In the genomic region with DNA sequence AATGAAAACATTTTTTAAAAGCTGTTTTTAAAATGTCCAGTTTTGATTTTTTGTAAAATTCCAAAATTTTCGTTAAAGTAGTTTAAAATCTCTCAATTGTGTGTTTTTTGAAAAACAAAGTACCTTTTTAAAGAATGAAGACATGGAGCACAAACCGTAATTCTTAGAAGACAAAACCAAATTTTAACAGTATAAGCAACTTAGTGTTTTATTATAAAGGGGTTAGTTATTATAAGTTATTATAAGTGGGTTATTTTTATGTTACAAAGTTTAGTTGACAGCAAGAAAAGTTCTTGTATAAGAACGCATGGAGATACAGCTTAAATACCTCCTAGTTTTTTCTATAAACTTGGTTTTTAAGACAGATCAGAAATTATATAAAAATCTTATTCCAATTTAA, we compare ENCODE assay signal across 8 mouse cellular contexts. TPM values are rescaled to one million over a fixed set of nuclear protein-coding genes. Genes with fewer than 3 reads are reported as not detected.
DNase-seq lines count a peak whose midpoint lies in the region; ATAC-seq and TF ChIP-seq lines count a peak whose summit lies in the region.

No protein-coding gene starts in this region.

- no peaks in the 10 kb centered on the region for H3K36me3 ChIP-seq in kidney, postnatal 0 days (ENCODE audit: insufficient read depth, low read length)
- H3K36me3 ChIP-seq in kidney, adult 2 months (ENCODE audit: control insufficient read depth, insufficient read depth, low read length) = no peaks in the 10 kb centered on the region
- no peaks in the 10 kb centered on the region for H3K36me3 ChIP-seq in embryonic facial prominence, embryonic 10.5 days (replicated peaks)
- H3K36me3 ChIP-seq in intestine, embryonic 14.5 days (ENCODE audit: control insufficient read depth, insufficient read depth, low read length) = no peaks in the 10 kb centered on the region
- H3K36me3 ChIP-seq in myocyte (ENCODE audit: control insufficient read depth, insufficient read depth) = peaks cover 7% of the 10 kb centered on the region

- no peak overlapping the region for H3K9ac ChIP-seq in kidney, postnatal 0 days (ENCODE audit: low read depth, low read length)
- H3K9ac ChIP-seq in intestine, embryonic 14.5 days (ENCODE audit: low read length) = no peak overlapping the region

- no peak for TF ChIP-seq CTCF in kidney, postnatal 0 days (IDR thresholded peaks at IDR 0.05; ENCODE audit: low read depth)
- no peak for TF ChIP-seq CTCF in kidney, adult 2 months (conservative IDR thresholded peaks at IDR 0.05; ENCODE audit: insufficient read depth, insufficient read length, low read depth, low read length)

- no peaks in the 10 kb centered on the region for H3K79me2 ChIP-seq in myocyte (ENCODE audit: control insufficient read depth, insufficient read depth)

- WGBS in kidney, postnatal 0 days = 88% methylated on average over 3 of the region's 3 CpGs
- WGBS in kidney, adult 2 months = 65% methylated on average over 3 of the region's 3 CpGs
- WGBS in embryonic facial prominence, embryonic 10.5 days = 86% methylated on average over 3 of the region's 3 CpGs
- WGBS in intestine, embryonic 14.5 days = 87% methylated on average over 3 of the region's 3 CpGs

- no peak for TF ChIP-seq POLR2A in kidney, adult 2 months (IDR thresholded peaks at IDR 0.05; ENCODE audit: low read depth, low read length)
- TF ChIP-seq POLR2A in myocyte (IDR thresholded peaks at IDR 0.05; ENCODE audit: insufficient read length, low read depth) = no peak

- H3K4me3 ChIP-seq in kidney, postnatal 0 days (replicated peaks; ENCODE audit: low read depth, low read length) = peak overlapping the region; percentile 56
- no peak overlapping the region for H3K4me3 ChIP-seq in kidney, adult 2 months (ENCODE audit: insufficient read depth, low read depth, low read length)
- peak overlapping the region; percentile 57; the same call in 1 of the 2 replicates for H3K4me3 ChIP-seq in embryonic facial prominence, embryonic 10.5 days
- H3K4me3 ChIP-seq in intestine, embryonic 14.5 days (ENCODE audit: low read depth, low read length) = peak overlapping the region; percentile 40
- peak overlapping the region; percentile 67 for H3K4me3 ChIP-seq in myocyte

- no peak overlapping the region for H3ac ChIP-seq in myocyte (ENCODE audit: control insufficient read depth, insufficient read length)

- H3K9me3 ChIP-seq in kidney, postnatal 0 days (replicated peaks; ENCODE audit: low read length) = no peaks in the 10 kb centered on the region
- H3K9me3 ChIP-seq in embryonic facial prominence, embryonic 10.5 days = no peaks in the 10 kb centered on the region
- H3K9me3 ChIP-seq in intestine, embryonic 14.5 days (ENCODE audit: control insufficient read depth, low read length) = no peaks in the 10 kb centered on the region

- ATAC-seq in kidney, postnatal 0 days (replicated peaks; ENCODE audit: low FRiP score, low read depth) = no peak
- ATAC-seq in intestine, embryonic 14.5 days (replicated peaks; ENCODE audit: low FRiP score, low TSS enrichment, low read depth) = no peak
- no peak for ATAC-seq in cerebellum, adult (ENCODE audit: insufficient number of reproducible peaks, low FRiP score, low TSS enrichment)

- H3K27ac ChIP-seq in kidney, postnatal 0 days = no peak overlapping the region
- H3K27ac ChIP-seq in kidney, adult 2 months (ENCODE audit: insufficient read depth, low read depth, low read length) = no peak overlapping the region
- no peak overlapping the region for H3K27ac ChIP-seq in embryonic facial prominence, embryonic 10.5 days (replicated peaks)
- H3K27ac ChIP-seq in intestine, embryonic 14.5 days (ENCODE audit: low read depth) = no peak overlapping the region

- peak overlapping the region; percentile 72 for H3K4me2 ChIP-seq in kidney, postnatal 0 days (ENCODE audit: low read length)
- peak overlapping the region; percentile 63 for H3K4me2 ChIP-seq in intestine, embryonic 14.5 days (ENCODE audit: low read length)
- H3K4me2 ChIP-seq in myocyte (ENCODE audit: low read depth) = peak overlapping the region; percentile 88

- no peak for DNase-seq in kidney, postnatal 0 days (ENCODE audit: low spot score)
- no peak for DNase-seq in kidney, adult 2 months
- DNase-seq in embryonic facial prominence, embryonic 10.5 days (ENCODE audit: low spot score) = no peak
- DNase-seq in intestine, embryonic 14.5 days (ENCODE audit: low spot score) = no peak
- DNase-seq in kidney, postnatal 10 days = no peak
- no peak for DNase-seq in layer of hippocampus, adult 9-10 months (ENCODE audit: low spot score)

- H3K27me3 ChIP-seq in kidney, postnatal 0 days (ENCODE audit: insufficient read depth, low read length) = no peaks in the 10 kb centered on the region
- no peaks in the 10 kb centered on the region for H3K27me3 ChIP-seq in kidney, adult 2 months (replicated peaks; ENCODE audit: control insufficient read depth, insufficient read depth, low read length)
- no peaks in the 10 kb centered on the region for H3K27me3 ChIP-seq in embryonic facial prominence, embryonic 10.5 days (replicated peaks; ENCODE audit: low read depth, poor library complexity, severe bottlenecking)
- H3K27me3 ChIP-seq in intestine, embryonic 14.5 days (replicated peaks; ENCODE audit: control insufficient read depth, insufficient read depth, low read length) = no peaks in the 10 kb centered on the region
- H3K27me3 ChIP-seq in myocyte (ENCODE audit: control insufficient read depth, insufficient read depth, insufficient read length) = no peaks in the 10 kb centered on the region

- H3K4me1 ChIP-seq in kidney, postnatal 0 days (replicated peaks; ENCODE audit: insufficient read depth, low read length) = no peaks in the 10 kb centered on the region
- peaks cover 4% of the 10 kb centered on the region; the same call in 1 of the 2 replicates for H3K4me1 ChIP-seq in kidney, adult 2 months (ENCODE audit: control insufficient read depth, insufficient read depth, low read length)
- H3K4me1 ChIP-seq in embryonic facial prominence, embryonic 10.5 days = peaks cover 4% of the 10 kb centered on the region; the same call in 1 of the 2 replicates
- no peaks in the 10 kb centered on the region for H3K4me1 ChIP-seq in intestine, embryonic 14.5 days (replicated peaks; ENCODE audit: control insufficient read depth, insufficient read depth, low read length)

TF ChIP-seq in myocyte, 11 proteins besides CTCF, POLR2A, EP300 and RAD21:
- TF ChIP-seq TCF3 (IDR thresholded peaks at IDR 0.05; ENCODE audit: insufficient read length, low read depth) (no peak), REST (IDR thresholded peaks at IDR 0.05; ENCODE audit: insufficient read depth, insufficient read length) (no peak), MYOG (IDR thresholded peaks at IDR 0.05; ENCODE audit: control insufficient read depth in 1 of 3, insufficient read depth in 1 of 3, insufficient read length in 2 of 3, low read depth in 2 of 3) (no peak), POLR2AphosphoS2 (IDR thresholded peaks at IDR 0.05; ENCODE audit: insufficient read length, low read depth) (no peak), CEBPB (IDR thresholded peaks at IDR 0.05; ENCODE audit: insufficient read depth, poor library complexity, severe bottlenecking) (no peak), MYOD1 (IDR thresholded peaks at IDR 0.05; ENCODE audit: control insufficient read depth in 1 of 3, insufficient read length in 2 of 3, low read depth in 2 of 3) (no peak), MAX (IDR thresholded peaks at IDR 0.05; ENCODE audit: low read depth) (no peak), TCF12 (IDR thresholded peaks at IDR 0.05; ENCODE audit: insufficient read depth, poor library complexity, severe bottlenecking) (no peak)

RNA-seq across cellular contexts. Expression of gene Apobec1, which starts 0.6 kb away (rescaled TPM):
- 3.6 TPM in 2 replicates for polyA plus RNA-seq in kidney, postnatal 0 days (2015; fragmentation: Nextera tagmentation; extraction: Ambion mirVana)
- 11.3 and 15.2 TPM in 2 replicates for polyA plus RNA-seq in kidney, adult 2 months (2012; rRNA removed)
- polyA plus RNA-seq in embryonic facial prominence, embryonic 10.5 days (2016; fragmentation: Nextera tagmentation; extraction: Ambion mirVana) = 0.89 and 0.96 TPM in 2 replicates
- polyA plus RNA-seq in intestine, embryonic 14.5 days (2014; fragmentation: Nextera tagmentation; extraction: Ambion mirVana) = 2.8 and 3.4 TPM in 2 replicates
- 10.5 TPM for polyA plus RNA-seq in myocyte (2012; fragmentation: generic; extraction: Trizol)

RNA-seq across cellular contexts. Expression of gene Gdf3, which starts 8.3 kb away (rescaled TPM):
- not detected in 2 replicates for polyA plus RNA-seq in kidney, postnatal 0 days (2015; fragmentation: Nextera tagmentation; extraction: Ambion mirVana)
- polyA plus RNA-seq in kidney, adult 2 months (2012; rRNA removed) = not detected in 2 replicates
- 0.06 TPM in 1 of 2 replicates, not detected in the other for polyA plus RNA-seq in embryonic facial prominence, embryonic 10.5 days (2016; fragmentation: Nextera tagmentation; extraction: Ambion mirVana)
- polyA plus RNA-seq in intestine, embryonic 14.5 days (2014; fragmentation: Nextera tagmentation; extraction: Ambion mirVana) = 0.11 TPM in 1 of 2 replicates, not detected in the other
- not detected for polyA plus RNA-seq in myocyte (2012; fragmentation: generic; extraction: Trizol)

RNA-seq across cellular contexts. Expression of gene Dppa3, which starts 24.6 kb away (rescaled TPM):
- not detected in 2 replicates for polyA plus RNA-seq in kidney, postnatal 0 days (2015; fragmentation: Nextera tagmentation; extraction: Ambion mirVana)
- not detected in 2 replicates for polyA plus RNA-seq in kidney, adult 2 months (2012; rRNA removed)
- polyA plus RNA-seq in embryonic facial prominence, embryonic 10.5 days (2016; fragmentation: Nextera tagmentation; extraction: Ambion mirVana) = not detected in 2 replicates
- polyA plus RNA-seq in intestine, embryonic 14.5 days (2014; fragmentation: Nextera tagmentation; extraction: Ambion mirVana) = not detected in 2 replicates
- polyA plus RNA-seq in myocyte (2012; fragmentation: generic; extraction: Trizol) = not detected

RNA-seq across cellular contexts. Expression of gene Aicda, which starts 48.0 kb away (rescaled TPM):
- polyA plus RNA-seq in kidney, postnatal 0 days (2015; fragmentation: Nextera tagmentation; extraction: Ambion mirVana) = not detected in 2 replicates
- polyA plus RNA-seq in kidney, adult 2 months (2012; rRNA removed) = not detected in 2 replicates
- 0.14 TPM in 1 of 2 replicates, not detected in the other for polyA plus RNA-seq in embryonic facial prominence, embryonic 10.5 days (2016; fragmentation: Nextera tagmentation; extraction: Ambion mirVana)
- polyA plus RNA-seq in intestine, embryonic 14.5 days (2014; fragmentation: Nextera tagmentation; extraction: Ambion mirVana) = 0.12 TPM in 1 of 2 replicates, not detected in the other
- not detected for polyA plus RNA-seq in myocyte (2012; fragmentation: generic; extraction: Trizol)
